Mouse (Mus musculus) lung, adult 2 months (tissue): Measurements from ENCODE around the gene Ostm1.

Source experiments
- CTCF ChIP-seq: fragments of 200-500 bp; IDR thresholded peaks from 2 replicates; pipeline ENCODE4 v1.5.1; 2011; ENCODE audit warnings: mild to moderate bottlenecking, low read length, control low read depth; ENCODE audit not compliant: insufficient read depth
- POLR2A ChIP-seq: fragments of 200-500 bp; IDR thresholded peaks from 2 replicates; pipeline ENCODE4 v1.6.1; 2011; ENCODE audit warnings: low read depth, mild to moderate bottlenecking, control low read depth, low read length, borderline replicate concordance; ENCODE audit errors: extremely low read depth

GRCm38 (mm10) chr10:42632453-42633360 is 49.1 kb downstream of the Ostm1 start:
- TF ChIP-seq CTCF (no peak), POLR2A (no peak)
